Mouse (Mus musculus): ENCODE data around the gene Lrrc29. TPM values are rescaled to one million over a fixed set of nuclear protein-coding genes. Genes with fewer than 3 reads are reported as not detected.
A peak's percentile ranks its signal among the peaks of the same experiment; 100 is the strongest.

Gene Lrrc29
- total RNA-seq, 2 experiments from 2014 or later = 4.9 to 6.7 TPM

- DNase-seq (ENCODE audit: low spot score in 2 of 2) = no peak
These were observed 19.2 kb upstream of the Lrrc29 start for GRCm38 (mm10) chr8:105345061-105345975.

GRCm38 (mm10) chr8:105343791-105344574 lies 17.9 kb upstream of the Lrrc29 start:
- no peak for DNase-seq (ENCODE audit: low spot score in 2 of 2)

- no peak for DNase-seq (ENCODE audit: low spot score in 2 of 2)
These were observed 16.7 kb upstream of the Lrrc29 start for GRCm38 (mm10) chr8:105342768-105343167.

GRCm38 (mm10) chr8:105341399-105341798 lies 15.3 kb upstream of the Lrrc29 start:
- no peak for DNase-seq (ENCODE audit: low spot score in 2 of 2)

- no peak for DNase-seq (ENCODE audit: low spot score in 2 of 2)
These were observed 14.0 kb upstream of the Lrrc29 start for GRCm38 (mm10) chr8:105339886-105340635.

- DNase-seq (ENCODE audit: low spot score in 2 of 2) = no peak
These were observed 12.9 kb upstream of the Lrrc29 start for GRCm38 (mm10) chr8:105338992-105339391.

GRCm38 (mm10) chr8:105336373-105337130 lies 10.5 kb upstream of the Lrrc29 start:
- DNase-seq (ENCODE audit: low spot score in 2 of 2) = no peak

GRCm38 (mm10) chr8:105332523-105332922 lies 6.4 kb upstream of the Lrrc29 start:
- no peak for DNase-seq (ENCODE audit: low spot score in 2 of 2)

- DNase-seq (ENCODE audit: low spot score in 2 of 2) = no peak
These were observed 5.9 kb upstream of the Lrrc29 start for GRCm38 (mm10) chr8:105331931-105332330.

- DNase-seq (ENCODE audit: low spot score in 2 of 2) = no peak
These were observed 5.4 kb upstream of the Lrrc29 start for GRCm38 (mm10) chr8:105331469-105331868.

- DNase-seq (ENCODE audit: low spot score in 2 of 2) = no peak
These were observed 4.2 kb upstream of the Lrrc29 start for GRCm38 (mm10) chr8:105330325-105330724.

GRCm38 (mm10) chr8:105326968-105327367 lies 890 bp upstream of the Lrrc29 start:
- DNase-seq (ENCODE audit: low spot score in 2 of 2) = no peak

- peak in 1 of 2 experiments; percentile 30 for DNase-seq (ENCODE audit: low spot score in 2 of 2)
These were observed 411 bp downstream of the Lrrc29 start for GRCm38 (mm10) chr8:105325641-105326093.

GRCm38 (mm10) chr8:105323183-105323582 lies 2.9 kb downstream of the Lrrc29 start:
- no peak for DNase-seq (ENCODE audit: low spot score in 2 of 2)

- no peak for DNase-seq (ENCODE audit: low spot score in 2 of 2)
These were observed 7.4 kb downstream of the Lrrc29 start for GRCm38 (mm10) chr8:105318662-105319190.

- DNase-seq (ENCODE audit: low spot score in 2 of 2) = no peak
These were observed 8.1 kb downstream of the Lrrc29 start for GRCm38 (mm10) chr8:105317941-105318340.

GRCm38 (mm10) chr8:105315073-105315769 lies 10.9 kb downstream of the Lrrc29 start:
- no peak for DNase-seq (ENCODE audit: low spot score in 2 of 2)

GRCm38 (mm10) chr8:105313622-105314402 lies 12.3 kb downstream of the Lrrc29 start:
- no peak for DNase-seq (ENCODE audit: low spot score in 2 of 2)
